15 mouse cellular contexts compared by ENCODE assay signal in genomic region chr10:71007956-71008355, GRCm38 (mm10).
A peak's percentile ranks its signal among the peaks of the same experiment; 100 is the strongest.
DNase-seq lines count a peak whose midpoint lies in the region; ATAC-seq lines count a peak whose summit lies in the region.
"Had no signal": no experiment of that assay in that cellular context is flagged by ENCODE, and none has a peak within 500 bp of the region (broad histone marks: within the 10 kb centered on the region; RNA-seq: fewer than 3 reads in every experiment).

No protein-coding gene starts in this region.

- H3K4me2 ChIP-seq in heart, embryonic 13.5 days: no peak overlapping the region
- H3K4me2 ChIP-seq in lung, embryonic 16.5 days (ENCODE audit: low read depth, low read length): no peak overlapping the region
- no peak overlapping the region for H3K4me2 ChIP-seq in midbrain, embryonic 15.5 days
- H3K4me2 ChIP-seq: hindbrain, embryonic 15.5 days; liver, embryonic 11.5 days; midbrain, embryonic 11.5 days had no signal

- no peaks in the 10 kb centered on the region for H3K27me3 ChIP-seq in heart, embryonic 13.5 days (replicated peaks)
- no peaks in the 10 kb centered on the region for H3K27me3 ChIP-seq in lung, embryonic 16.5 days (ENCODE audit: control insufficient read depth, insufficient read depth, low read depth, low read length)
- H3K27me3 ChIP-seq in midbrain, embryonic 15.5 days (replicated peaks): no peaks in the 10 kb centered on the region
- H3K27me3 ChIP-seq: hindbrain, embryonic 15.5 days had no signal

- no peak overlapping the region for H3K9ac ChIP-seq in heart, embryonic 13.5 days
- H3K9ac ChIP-seq in lung, embryonic 16.5 days (ENCODE audit: low read length): no peak overlapping the region
- no peak overlapping the region for H3K9ac ChIP-seq in midbrain, embryonic 15.5 days
- H3K9ac ChIP-seq: hindbrain, embryonic 15.5 days had no signal

- no peaks in the 10 kb centered on the region for H3K9me3 ChIP-seq in heart, embryonic 13.5 days
- H3K9me3 ChIP-seq in lung, embryonic 16.5 days (ENCODE audit: control insufficient read depth, low read length): no peaks in the 10 kb centered on the region
- no peaks in the 10 kb centered on the region for H3K9me3 ChIP-seq in midbrain, embryonic 15.5 days
- H3K9me3 ChIP-seq: hindbrain, embryonic 15.5 days had no signal

- whole genome bisulfite sequencing in heart, embryonic 13.5 days: 71% methylated on average over 9 of the region's 9 CpGs
- 50% methylated on average over 9 of the region's 9 CpGs for WGBS in lung, embryonic 16.5 days
- WGBS in midbrain, embryonic 15.5 days: 57% methylated on average over 9 of the region's 9 CpGs

- no peak overlapping the region for H3K4me3 ChIP-seq in heart, embryonic 13.5 days
- no peak overlapping the region for H3K4me3 ChIP-seq in lung, embryonic 16.5 days (ENCODE audit: low read length)
- H3K4me3 ChIP-seq in midbrain, embryonic 15.5 days: no peak overlapping the region
- H3K4me3 ChIP-seq: hindbrain, embryonic 15.5 days had no signal

- H3K27ac ChIP-seq in heart, embryonic 13.5 days (replicated peaks): peak overlapping the region; percentile 25; the same call in 1 of the 2 replicates
- peak overlapping the region; percentile 44 for H3K27ac ChIP-seq in lung, embryonic 16.5 days (ENCODE audit: low read length)
- H3K27ac ChIP-seq in midbrain, embryonic 15.5 days: no peak overlapping the region
- H3K27ac ChIP-seq: hindbrain, embryonic 15.5 days; kidney, postnatal 0 days had no signal

- DNase-seq in embryo, embryonic 11 days: peak; percentile 19
- no peak for DNase-seq in embryo, embryonic 9.5 days (ENCODE audit: extremely low spot score)
- DNase-seq in NIH3T3 (ENCODE audit: low read depth): peak; percentile 40
- DNase-seq in spleen, postnatal 36 days (ENCODE audit: low spot score in 2 of 2): no peak
- DNase-seq: cerebellum, adult 11 months; layer of hippocampus, postnatal 36 days; thymus, adult 2 months had no signal

- H3K4me1 ChIP-seq in heart, embryonic 13.5 days: peaks cover 5% of the 10 kb centered on the region; the same call in 1 of the 2 replicates
- peaks cover 14% of the 10 kb centered on the region; the same call in 1 of the 2 replicates for H3K4me1 ChIP-seq in lung, embryonic 16.5 days (replicated peaks; ENCODE audit: control insufficient read depth, insufficient read depth, low read length)
- H3K4me1 ChIP-seq in midbrain, embryonic 15.5 days: 0 out of 2 replicates have a peak, but pooled peaks cover 5% of the 10 kb centered on the region
- H3K4me1 ChIP-seq: hindbrain, embryonic 15.5 days had no signal

- no peaks in the 10 kb centered on the region for H3K36me3 ChIP-seq in heart, embryonic 13.5 days
- H3K36me3 ChIP-seq in lung, embryonic 16.5 days (ENCODE audit: control insufficient read depth, insufficient read depth, low read length): no peaks in the 10 kb centered on the region
- no peaks in the 10 kb centered on the region for H3K36me3 ChIP-seq in midbrain, embryonic 15.5 days (replicated peaks)
- H3K36me3 ChIP-seq: hindbrain, embryonic 15.5 days had no signal

- ATAC-seq in heart, embryonic 13.5 days (ENCODE audit: extremely low read depth, insufficient number of reproducible peaks, low FRiP score, low TSS enrichment): no peak
- ATAC-seq in lung, embryonic 16.5 days (ENCODE audit: low read depth): peak; percentile 91
- ATAC-seq in midbrain, embryonic 15.5 days (replicated peaks): no peak
- no peak for ATAC-seq in megakaryocyte, adult 5-6 weeks (ENCODE audit: poor library complexity, severe bottlenecking)

Comparison
In these comparisons a context has a peak if more than half of its experiments do, and no peak if none do; other contexts are left out.
1. DNase-seq: peak in embryo, embryonic 11 days (single experiment) and NIH3T3 (single experiment); none in embryo, embryonic 9.5 days (single experiment) and spleen, postnatal 36 days (0 of 2).